Mouse (Mus musculus) MEL (cell line): Measurements from ENCODE around the gene Cops4. TPM values are rescaled to one million over a fixed set of nuclear protein-coding genes. Genes with fewer than 3 reads are reported as not detected.

Source experiments
- DNase-seq: peaks from one replicate; pipeline ENCODE4 v3.0.0; 2011; ENCODE audit warnings: low read depth, low spot score
- H3K27ac ChIP-seq: 2 replicates; pipeline ENCODE4 v1.5.1; 2012; ENCODE audit warnings: low read depth, mild to moderate bottlenecking, control low read depth, low read length, moderate library complexity; ENCODE audit not compliant: control insufficient read depth
- H3K27me3 ChIP-seq, 2 experiments: fragments of 150-350 bp in 1 of 2; sonication (generic) in 1 of 2; 2 replicates each; pipeline ENCODE4 v1.6.1; 2012; ENCODE audit warnings: low read length in 2 of 2, mild to moderate bottlenecking in 2 of 2, improper control_type of control experiment in 1 of 2, moderate library complexity in 1 of 2; ENCODE audit not compliant: insufficient read depth in 2 of 2, control insufficient read depth in 1 of 2
- H3K36me3 ChIP-seq, 2 experiments: 2 replicates each; pipeline ENCODE4 v1.6.1; 2012 to 2014; ENCODE audit warnings: low read length in 2 of 2, improper control_type of control experiment in 1 of 2, inconsistent platforms in 1 of 2, mild to moderate bottlenecking in 1 of 2; ENCODE audit not compliant: insufficient read depth in 2 of 2, control insufficient read depth in 1 of 2
- H3K4me1 ChIP-seq, 2 experiments: fragments of 150-350 bp in 1 of 2; sonication (generic) in 1 of 2; 2 replicates each; pipeline ENCODE4 v1.6.1; 2012; ENCODE audit warnings: low read length in 2 of 2, improper control_type of control experiment in 1 of 2, mild to moderate bottlenecking in 1 of 2; ENCODE audit not compliant: insufficient read depth in 2 of 2, control insufficient read depth in 1 of 2
- H3K4me3 ChIP-seq, 2 experiments: fragments of 150-350 bp in 1 of 2; sonication (generic) in 1 of 2; 2 replicates each; pipeline ENCODE4 v1.5.1; 2012; ENCODE audit warnings: low read depth in 2 of 2, low read length in 2 of 2, mild to moderate bottlenecking in 2 of 2, moderate library complexity in 2 of 2, control low read depth in 1 of 2, improper control_type of control experiment in 1 of 2; ENCODE audit not compliant: control insufficient read depth in 1 of 2, insufficient read depth in 1 of 2
- H3K79me2 ChIP-seq: 2 replicates; pipeline ENCODE4 v1.6.1; 2012; ENCODE audit warnings: mild to moderate bottlenecking, low read length, moderate library complexity; ENCODE audit not compliant: control insufficient read depth, poor library complexity, insufficient read depth
- H3K9ac ChIP-seq: 2 replicates; pipeline ENCODE4 v1.6.1; 2012; ENCODE audit warnings: low read depth, mild to moderate bottlenecking, control low read depth, low read length, moderate library complexity; ENCODE audit not compliant: control insufficient read depth, poor library complexity, severe bottlenecking
- H3K9me3 ChIP-seq: fragments of 150-350 bp; sonication (generic); replicated peaks from 2 replicates; pipeline ENCODE4 v1.6.1; 2012; ENCODE audit warnings: mild to moderate bottlenecking, low read length, improper control_type of control experiment, moderate library complexity; ENCODE audit not compliant: insufficient read depth
- BHLHE40 ChIP-seq: IDR thresholded peaks from 2 replicates; pipeline ENCODE4 v1.6.1; 2012; ENCODE audit warnings: low read depth, mild to moderate bottlenecking, inconsistent platforms, low read length, improper control_type of control experiment, borderline replicate concordance
- CHD1 ChIP-seq: IDR thresholded peaks from 2 replicates; pipeline ENCODE4 v1.6.1; 2012; ENCODE audit warnings: low read depth, mild to moderate bottlenecking, inconsistent platforms, low read length, improper control_type of control experiment
- CTCF ChIP-seq, 3 experiments: IDR thresholded peaks in 2 of 3; conservative IDR thresholded peaks in 1 of 3; 2 replicates each; pipeline ENCODE4 v1.5.1; 2011 to 2012; ENCODE audit warnings: low read length in 3 of 3, low read depth in 2 of 3, mild to moderate bottlenecking in 2 of 3, improper control_type of control experiment in 1 of 3, inconsistent platforms in 1 of 3, mixed read lengths in 1 of 3, moderate library complexity in 1 of 3; ENCODE audit not compliant: control insufficient read depth in 1 of 3, insufficient read depth in 1 of 3, poor library complexity in 1 of 3, severe bottlenecking in 1 of 3
- E2F4 ChIP-seq: IDR thresholded peaks from 2 replicates; pipeline ENCODE4 v1.6.1; 2011; ENCODE audit warnings: low read depth, low read length, improper control_type of control experiment, borderline replicate concordance
- GABPA ChIP-seq: IDR thresholded peaks from 2 replicates; pipeline ENCODE4 v1.6.1; 2012; ENCODE audit warnings: low read depth, mild to moderate bottlenecking, inconsistent platforms, low read length, improper control_type of control experiment, moderate library complexity
- HCFC1 ChIP-seq: IDR thresholded peaks from 2 replicates; pipeline ENCODE4 v1.6.1; 2012; ENCODE audit warnings: low read depth, mild to moderate bottlenecking, inconsistent platforms, low read length, improper control_type of control experiment, moderate library complexity
- MYC ChIP-seq: IDR thresholded peaks from 2 replicates; pipeline ENCODE4 v1.6.1; 2011; ENCODE audit warnings: low read depth, mild to moderate bottlenecking, low read length, improper control_type of control experiment, moderate library complexity
- NRF1 ChIP-seq: IDR thresholded peaks from 2 replicates; pipeline ENCODE4 v1.6.1; 2014; ENCODE audit warnings: low read depth, mild to moderate bottlenecking, inconsistent platforms, low read length, improper control_type of control experiment, moderate library complexity; ENCODE audit not compliant: poor library complexity, insufficient read depth, severe bottlenecking
- POLR2AphosphoS5 ChIP-seq: IDR thresholded peaks from 2 replicates; pipeline ENCODE4 v1.6.1; 2012; ENCODE audit warnings: low read depth, borderline replicate concordance, mild to moderate bottlenecking, inconsistent platforms, low read length, moderate library complexity, mixed read lengths
- RAD21 ChIP-seq: IDR thresholded peaks from 2 replicates; pipeline ENCODE4 v1.6.1; 2011; ENCODE audit warnings: mild to moderate bottlenecking, low read depth, low read length, improper control_type of control experiment
- RCOR1 ChIP-seq: IDR thresholded peaks from 2 replicates; pipeline ENCODE4 v1.6.1; 2012; ENCODE audit warnings: low read depth, mild to moderate bottlenecking, inconsistent platforms, low read length, improper control_type of control experiment
- SMC3 ChIP-seq: IDR thresholded peaks from 2 replicates; pipeline ENCODE4 v1.6.1; 2011; ENCODE audit warnings: low read depth, low read length, improper control_type of control experiment
- TBP ChIP-seq: IDR thresholded peaks from 2 replicates; pipeline ENCODE4 v1.8.0; 2011; ENCODE audit warnings: low read depth, low read length, improper control_type of control experiment
- TCF12 ChIP-seq: IDR thresholded peaks from 2 replicates; pipeline ENCODE4 v1.6.1; 2014; ENCODE audit warnings: low read depth, mild to moderate bottlenecking, inconsistent platforms, low read length, improper control_type of control experiment, moderate library complexity
- USF2 ChIP-seq, 2 experiments: IDR thresholded peaks; 2 replicates each; pipeline ENCODE4 v1.6.1; 2011 to 2012; ENCODE audit warnings: improper control_type of control experiment in 2 of 2, low read length in 2 of 2, borderline replicate concordance in 1 of 2, inconsistent platforms in 1 of 2, low read depth in 1 of 2, mild to moderate bottlenecking in 1 of 2; ENCODE audit not compliant: insufficient read depth in 1 of 2
- ZC3H11A ChIP-seq: IDR thresholded peaks from 2 replicates; pipeline ENCODE4 v1.6.1; 2012; ENCODE audit warnings: low read depth, mild to moderate bottlenecking, inconsistent platforms, low read length, improper control_type of control experiment
- ZKSCAN1 ChIP-seq: IDR thresholded peaks from 2 replicates; pipeline ENCODE4 v1.6.1; 2012; ENCODE audit warnings: low read depth, mild to moderate bottlenecking, inconsistent platforms, low read length, improper control_type of control experiment, moderate library complexity
- polyA plus RNA-seq, 2 experiments: library from polyadenylated mRNA; stranded (reverse) in 1 of 2; unstranded in 1 of 2; fragments of >175 nt in 1 of 2; fragments of >200 nt in 1 of 2; gene quantifications; 2 replicates each; pipeline versions ENCODE4 v1.2.1 to v1.2.4; 2012; ENCODE audit warnings: low replicate concordance in 2 of 2, low read depth in 1 of 2; ENCODE audit not compliant: insufficient read length in 2 of 2, insufficient read depth in 1 of 2, missing spikeins in 1 of 2
- total RNA-seq: library from RNA; depleted of rRNA; stranded (reverse); fragments of 300-350 nt; gene quantifications from 2 replicates; pipeline ENCODE4 v1.2.3, GENCODE M21; 2012

The Cops4 gene
- total and polyA plus RNA-seq, 3 experiments = 112 to 626 (median 142) TPM

DNA sequence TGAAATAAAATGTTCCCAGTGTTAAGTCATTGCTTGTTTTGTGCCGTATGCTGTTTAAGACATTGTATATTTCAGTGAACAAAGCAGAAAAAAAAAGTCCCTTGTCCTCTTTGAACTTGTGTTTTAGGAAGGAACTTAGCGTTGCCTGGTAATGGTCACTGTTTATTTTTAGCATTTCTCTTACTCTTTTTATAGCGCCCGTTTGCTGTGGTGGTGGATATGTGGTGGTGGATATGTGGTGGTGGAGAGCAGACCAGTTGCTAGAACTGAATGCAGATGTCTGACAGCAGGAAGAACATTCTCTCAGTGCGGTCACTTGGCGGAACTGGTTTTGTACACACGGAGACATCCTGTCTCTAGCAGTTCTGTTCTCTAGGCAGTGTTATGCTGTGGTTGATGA, 8.1 kb downstream of the Cops4 start:
- Histone ChIP-seq H3K4me3 (no peak overlapping the region), H3K4me1 (peaks cover 0 to 4% of the 10 kb centered on the region in 2 experiments; a peak in 2 of 4 replicates), H3K9ac (no peak overlapping the region), H3K27me3 (no peaks in the 10 kb centered on the region), H3K36me3 (peaks cover 9 to 29% of the 10 kb centered on the region in 2 experiments), H3K79me2 (peaks cover 38% of the 10 kb centered on the region), H3K27ac (no peak overlapping the region), H3K9me3 (no peaks in the 10 kb centered on the region)
- no peak for DNase-seq
- TF ChIP-seq USF2 (IDR thresholded peaks at IDR 0.05; ENCODE audit: borderline replicate concordance in 1 of 2, insufficient read depth in 1 of 2, low read depth in 1 of 2, low read length in 2 of 2) = no peak
- no peak for TF ChIP-seq MYC
- no peak for TF ChIP-seq BHLHE40
- no peak for TF ChIP-seq GABPA
- TF ChIP-seq NRF1 = no peak
- TF ChIP-seq CHD1 = no peak
- TF ChIP-seq TBP = no peak

DNA sequence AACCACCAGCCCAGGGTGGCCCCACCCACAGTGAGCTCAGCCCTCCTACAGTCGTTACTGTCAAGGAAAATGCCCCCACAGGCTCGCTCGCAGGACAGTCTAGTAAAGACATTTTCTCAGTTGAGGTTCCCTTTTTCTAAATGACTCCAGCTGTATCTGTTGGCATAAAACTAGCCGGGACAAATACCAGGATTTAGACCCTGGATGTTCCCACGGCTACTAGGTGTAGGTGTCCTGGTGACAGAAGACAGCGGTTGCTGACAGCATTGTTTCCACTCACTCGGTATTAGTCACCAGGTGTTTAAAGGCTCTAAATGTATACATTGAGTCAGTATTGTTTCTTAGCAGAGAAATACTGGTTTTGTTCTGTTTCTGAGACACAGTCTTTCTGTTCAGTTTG, 17.7 kb downstream of the Cops4 start:
- Histone ChIP-seq H3K9me3 (no peaks in the 10 kb centered on the region), H3K27me3 (no peaks in the 10 kb centered on the region), H3K36me3 (peaks cover 0 to 36% of the 10 kb centered on the region in 2 experiments; a peak in 2 of 4 replicates), H3K9ac (no peak overlapping the region), H3K4me1 (no peaks in the 10 kb centered on the region), H3K27ac (no peak overlapping the region), H3K79me2 (no peaks in the 10 kb centered on the region; the same call in 1 of the 2 replicates), H3K4me3 (no peak overlapping the region)
- DNase-seq = no peak
- no peak for TF ChIP-seq SMC3
- TF ChIP-seq CHD1 = no peak
- no peak for TF ChIP-seq ZKSCAN1
- TF ChIP-seq RAD21 = no peak
- no peak for TF ChIP-seq POLR2AphosphoS5
- TF ChIP-seq HCFC1 = no peak
- no peak for TF ChIP-seq RCOR1

GRCm38 (mm10) chr5:100536638-100537037, 18.5 kb downstream of the Cops4 start:
- Histone ChIP-seq H3K27me3 (no peaks in the 10 kb centered on the region), H3K4me1 (no peaks in the 10 kb centered on the region), H3K36me3 (peaks cover 0 to 38% of the 10 kb centered on the region in 2 experiments; a peak in 2 of 4 replicates), H3K4me3 (no peak overlapping the region), H3K27ac (no peak overlapping the region), H3K79me2 (no peaks in the 10 kb centered on the region; the same call in 1 of the 2 replicates), H3K9ac (no peak overlapping the region), H3K9me3 (no peaks in the 10 kb centered on the region)
- DNase-seq = peak; percentile 69
- peak; percentile 74 for TF ChIP-seq SMC3
- TF ChIP-seq CTCF (IDR thresholded peaks at IDR 0.05 in 2 of 3, conservative IDR thresholded peaks at IDR 0.05 in 1 of 3; ENCODE audit: control insufficient read depth in 1 of 3, insufficient read depth in 1 of 3, low read depth in 2 of 3, low read length in 3 of 3, poor library complexity in 1 of 3, severe bottlenecking in 1 of 3) = peak; percentile 37 to 81 (median 64)
- TF ChIP-seq E2F4 = no peak
- TF ChIP-seq ZC3H11A = 0 out of 2 replicates have a peak, but pooled peaks have one; percentile 29
- no peak for TF ChIP-seq TCF12
- peak; percentile 60 for TF ChIP-seq RAD21
